Mouse (Mus musculus): ENCODE measurements around the gene Kiz. TPM values are rescaled to one million over a fixed set of nuclear protein-coding genes. Genes with fewer than 3 reads are reported as not detected.
A peak's percentile ranks its signal among the peaks of the same experiment; 100 is the strongest.

Kiz gene
- polyA plus RNA-seq, 1 experiment from 2014 or later = 31.6 TPM

DNA sequence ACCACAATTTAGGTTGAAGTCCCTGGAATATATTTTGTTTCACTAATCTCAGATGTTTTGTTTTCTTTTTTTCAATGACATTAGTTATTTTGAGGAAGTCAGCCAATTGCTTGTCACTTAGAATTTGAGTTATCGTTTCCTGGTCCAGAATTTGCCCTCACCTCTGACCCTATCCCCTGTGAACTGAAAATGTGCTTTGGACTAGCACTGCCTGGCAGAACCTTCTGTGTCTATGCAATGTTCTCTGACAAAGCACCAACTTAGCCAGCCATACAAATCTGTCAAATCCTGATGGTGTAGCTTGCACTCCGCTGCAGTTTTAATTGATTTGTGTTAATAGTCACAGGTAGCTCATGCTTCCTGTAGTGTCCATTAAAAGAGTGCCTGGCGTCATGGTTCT, 10.1 kb downstream of the Kiz start:
- no peak for ATAC-seq (ENCODE audit: insufficient read depth)
- TF ChIP-seq CTCF (IDR thresholded peaks at IDR 0.05; ENCODE audit: low read depth) = no peak
- Histone ChIP-seq H3K9ac (no peak overlapping the region), H3K4me3 (ENCODE audit: low read depth, low read length) (no peak overlapping the region), H3K36me3 (ENCODE audit: insufficient read depth) (peaks cover 7% of the 10 kb centered on the region; the same call in 1 of the 2 replicates), H3K4me2 (no peak overlapping the region), H3K4me1 (ENCODE audit: insufficient read depth) (no peaks in the 10 kb centered on the region), H3K9me3 (ENCODE audit: low read depth, low read length) (no peaks in the 10 kb centered on the region), H3K27ac (ENCODE audit: low read depth) (no peak overlapping the region), H3K27me3 (ENCODE audit: insufficient read depth, low read length) (no peaks in the 10 kb centered on the region)
- 63% methylated on average over 3 of the region's 3 CpGs for WGBS
- no peak for DNase-seq

DNA sequence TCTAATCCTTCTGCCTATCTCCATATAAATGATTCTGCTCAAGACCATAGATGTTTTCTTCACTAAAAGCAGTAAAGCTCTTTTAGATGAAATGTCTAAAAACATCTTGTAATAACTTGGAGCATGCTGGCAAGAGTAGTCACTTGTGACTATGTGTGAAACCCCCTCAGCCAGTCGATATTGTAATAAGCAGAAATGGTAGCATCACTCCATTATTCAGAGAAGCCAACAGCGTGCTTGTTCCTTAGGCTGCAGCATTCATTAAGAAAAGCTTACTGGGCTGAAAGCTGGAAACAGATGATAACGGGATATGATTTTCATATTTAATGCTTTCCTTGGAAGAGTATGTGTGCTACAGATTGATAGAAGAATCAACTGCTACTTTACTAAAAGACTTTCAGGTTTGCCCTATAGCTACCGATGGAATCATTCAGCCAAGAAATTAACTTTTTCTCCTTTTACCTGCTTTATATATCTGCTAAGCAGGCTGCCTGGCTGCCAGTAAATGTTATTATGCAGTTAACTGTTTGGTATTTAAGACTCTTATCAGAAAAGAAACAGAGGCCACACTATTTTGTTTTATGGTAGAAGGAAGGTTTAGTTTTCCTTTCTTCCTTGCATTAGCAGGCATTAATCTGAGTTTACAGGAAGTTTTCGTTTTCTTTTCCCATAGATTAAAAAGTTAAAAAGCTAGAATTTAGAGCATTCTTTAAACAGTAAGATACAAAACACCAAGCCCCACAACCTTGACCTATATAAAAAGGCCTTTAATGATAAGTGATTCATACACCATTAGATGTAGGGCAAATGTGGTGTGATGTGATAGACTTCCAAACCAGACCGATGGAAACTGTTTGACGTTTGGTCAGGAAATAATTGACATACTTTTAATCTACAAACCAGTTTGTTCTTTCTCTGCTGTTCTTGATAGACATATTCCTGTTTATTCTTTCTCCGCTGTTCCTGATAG, 15.9 kb downstream of the Kiz start:
- Histone ChIP-seq H3K4me2 (no peak overlapping the region), H3K27me3 (ENCODE audit: insufficient read depth, low read length) (no peaks in the 10 kb centered on the region), H3K9me3 (ENCODE audit: low read depth, low read length) (no peaks in the 10 kb centered on the region), H3K27ac (ENCODE audit: low read depth) (no peak overlapping the region), H3K36me3 (ENCODE audit: insufficient read depth) (0 out of 2 replicates have a peak, but pooled peaks cover 3% of the 10 kb centered on the region), H3K9ac (no peak overlapping the region), H3K4me3 (ENCODE audit: low read depth, low read length) (no peak overlapping the region), H3K4me1 (ENCODE audit: insufficient read depth) (no peaks in the 10 kb centered on the region)
- ATAC-seq (ENCODE audit: insufficient read depth) (no peak), DNase-seq (no peak)
- 57% methylated on average over 8 of the region's 8 CpGs for WGBS
- no peak for TF ChIP-seq CTCF (IDR thresholded peaks at IDR 0.05; ENCODE audit: low read depth)

DNA sequence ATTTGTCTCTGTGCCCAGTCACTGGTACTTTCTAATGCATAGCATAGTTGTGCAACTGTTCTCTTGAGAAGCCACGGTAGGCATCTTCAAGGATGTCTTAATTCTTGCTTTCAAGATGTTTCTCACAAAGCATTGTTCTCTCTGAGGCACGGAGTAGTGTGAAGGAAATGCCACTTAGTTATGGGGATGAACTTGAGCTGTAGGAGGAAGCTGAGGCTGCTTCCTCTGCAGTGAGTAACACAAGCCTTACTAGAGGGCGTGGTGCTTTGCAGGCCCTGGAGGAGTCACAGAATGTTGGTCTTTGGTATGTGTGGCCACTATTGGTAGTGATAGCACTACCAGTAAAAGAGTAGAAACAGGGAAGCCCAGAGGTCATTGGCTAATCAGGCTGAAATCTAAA, 17.0 kb downstream of the Kiz start:
- Histone ChIP-seq H3K36me3 (ENCODE audit: insufficient read depth) (0 out of 2 replicates have a peak, but pooled peaks cover 3% of the 10 kb centered on the region), H3K27ac (ENCODE audit: low read depth) (no peak overlapping the region), H3K9ac (no peak overlapping the region), H3K4me1 (ENCODE audit: insufficient read depth) (no peaks in the 10 kb centered on the region), H3K27me3 (ENCODE audit: insufficient read depth, low read length) (no peaks in the 10 kb centered on the region), H3K4me3 (ENCODE audit: low read depth, low read length) (no peak overlapping the region), H3K9me3 (ENCODE audit: low read depth, low read length) (no peaks in the 10 kb centered on the region), H3K4me2 (no peak overlapping the region)
- 73% methylated on average over 3 of the region's 3 CpGs for WGBS
- DNase-seq (peak; percentile 12), ATAC-seq (ENCODE audit: insufficient read depth) (0 out of 2 replicates have a peak, but pooled peaks have one; percentile 47)
- TF ChIP-seq CTCF (IDR thresholded peaks at IDR 0.05; ENCODE audit: low read depth) = no peak

DNA sequence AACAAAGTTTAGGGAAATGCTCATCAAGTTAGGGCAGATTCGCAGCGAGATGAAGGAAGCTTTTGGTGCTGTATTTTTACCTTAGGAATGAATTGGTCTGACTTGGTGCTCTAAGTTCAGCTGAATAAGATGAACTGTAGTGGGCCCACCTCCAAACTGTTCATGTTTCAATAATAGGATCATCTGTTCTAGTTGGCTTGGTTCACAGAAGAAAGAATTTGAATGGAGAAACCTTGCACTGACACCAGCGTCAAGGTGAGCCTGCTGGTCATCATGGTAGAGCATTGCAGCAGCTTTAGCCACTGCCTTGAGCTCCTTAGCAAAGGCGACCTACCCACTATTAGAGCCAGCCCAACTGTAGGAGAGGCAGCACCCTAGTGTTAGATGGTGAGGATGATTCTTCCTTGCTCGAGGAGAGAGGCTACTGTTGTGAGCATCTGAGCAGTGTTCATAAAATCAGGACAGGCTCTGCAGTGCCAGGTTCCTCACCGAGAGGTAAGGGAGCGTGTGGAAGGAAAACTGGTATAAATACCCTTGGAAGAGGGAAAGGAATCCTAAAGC, 18.3 kb downstream of the Kiz start:
- WGBS = 88% methylated on average over 7 of the region's 7 CpGs

DNA sequence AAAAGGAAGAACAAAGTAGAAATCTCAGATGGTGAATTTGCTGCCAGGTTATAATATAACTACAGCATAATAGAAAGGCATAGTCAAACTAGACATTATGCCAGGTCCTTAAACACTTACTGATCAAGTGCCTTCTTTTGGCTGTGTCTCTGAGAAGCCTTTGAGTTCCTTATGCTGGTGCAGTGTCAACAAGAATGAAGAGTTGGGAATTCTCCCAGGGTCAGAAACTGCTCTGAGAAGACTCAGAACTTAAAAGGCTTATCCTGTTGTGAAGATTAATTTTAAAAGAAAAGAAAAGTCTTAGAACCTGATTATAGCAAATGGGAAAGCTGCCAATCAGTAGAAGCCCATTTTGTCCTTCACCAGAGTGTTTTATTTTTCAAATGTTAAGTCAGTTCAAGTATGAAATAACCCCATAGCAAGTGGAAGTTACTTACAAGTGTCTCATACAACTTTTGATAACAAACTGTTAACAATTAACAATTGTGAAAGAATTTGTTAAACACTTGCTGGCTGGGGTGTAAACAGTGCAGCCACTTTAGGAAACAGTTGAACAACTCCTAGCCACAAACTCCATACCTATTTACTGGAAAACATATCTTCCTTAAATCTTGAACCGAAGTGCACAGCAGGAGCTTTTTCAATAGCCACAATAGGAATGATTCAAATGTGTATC, 21.9 kb downstream of the Kiz start:
- no peak overlapping the region for H3K4me3 ChIP-seq (ENCODE audit: low read depth, low read length)
- no peaks in the 10 kb centered on the region for H3K27me3 ChIP-seq (ENCODE audit: insufficient read depth, low read length)
- H3K4me1 ChIP-seq (ENCODE audit: insufficient read depth) = no peaks in the 10 kb centered on the region
- H3K9me3 ChIP-seq (ENCODE audit: low read depth, low read length) = no peaks in the 10 kb centered on the region
- 80% methylated on average over 1 of the region's 1 CpGs for WGBS
- DNase-seq (peak; percentile 12), ATAC-seq (ENCODE audit: insufficient read depth) (no peak)
- H3K4me2 ChIP-seq = no peak overlapping the region
- no peak for TF ChIP-seq CTCF (IDR thresholded peaks at IDR 0.05; ENCODE audit: low read depth)
- no peak overlapping the region for H3K9ac ChIP-seq
- H3K36me3 ChIP-seq (ENCODE audit: insufficient read depth) = no peaks in the 10 kb centered on the region
- no peak overlapping the region for H3K27ac ChIP-seq (ENCODE audit: low read depth)

More for the DNA sequence above, 18.3 kb downstream of the Kiz start:
- ATAC-seq (ENCODE audit: insufficient read depth) (no peak), DNase-seq (no peak)
- H3K4me2 ChIP-seq = no peak overlapping the region
- no peaks in the 10 kb centered on the region for H3K27me3 ChIP-seq (ENCODE audit: insufficient read depth, low read length)
- H3K27ac ChIP-seq (ENCODE audit: low read depth) = no peak overlapping the region
- no peak overlapping the region for H3K4me3 ChIP-seq (ENCODE audit: low read depth, low read length)
- H3K36me3 ChIP-seq (ENCODE audit: insufficient read depth) = 0 out of 2 replicates have a peak, but pooled peaks cover 3% of the 10 kb centered on the region
- H3K9me3 ChIP-seq (ENCODE audit: low read depth, low read length) = no peaks in the 10 kb centered on the region
- H3K4me1 ChIP-seq (ENCODE audit: insufficient read depth) = no peaks in the 10 kb centered on the region
- H3K9ac ChIP-seq = no peak overlapping the region
- no peak for TF ChIP-seq CTCF (IDR thresholded peaks at IDR 0.05; ENCODE audit: low read depth)

DNA sequence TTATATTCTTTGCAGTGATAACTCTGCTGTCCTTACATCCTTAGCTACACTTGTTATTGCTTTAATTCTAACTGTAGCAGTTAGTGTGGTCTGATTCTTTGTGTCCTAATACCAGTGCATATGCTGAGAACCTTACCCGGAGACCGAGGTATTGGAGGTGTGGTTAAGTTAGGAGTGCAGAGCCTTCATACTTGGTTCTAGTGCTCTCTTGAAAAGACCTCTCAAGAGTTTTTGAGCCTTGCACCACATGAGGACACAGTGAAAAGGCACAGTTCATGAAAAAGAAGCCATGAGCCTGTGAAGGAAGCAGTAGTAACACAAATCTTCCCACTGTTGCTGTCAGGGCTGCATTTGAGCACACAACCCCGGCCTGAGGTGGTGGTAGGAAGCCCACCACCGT, 26.0 kb downstream of the Kiz start:
- H3K27me3 ChIP-seq (ENCODE audit: insufficient read depth, low read length) = no peaks in the 10 kb centered on the region
- WGBS = 92% methylated on average over 4 of the region's 4 CpGs
- H3K36me3 ChIP-seq (ENCODE audit: insufficient read depth) = no peaks in the 10 kb centered on the region
- ATAC-seq (ENCODE audit: insufficient read depth) (no peak), DNase-seq (no peak)
- no peak overlapping the region for H3K9ac ChIP-seq
- no peak for TF ChIP-seq CTCF (IDR thresholded peaks at IDR 0.05; ENCODE audit: low read depth)
- H3K4me3 ChIP-seq (ENCODE audit: low read depth, low read length) = no peak overlapping the region
- no peaks in the 10 kb centered on the region for H3K4me1 ChIP-seq (ENCODE audit: insufficient read depth)
- H3K4me2 ChIP-seq = no peak overlapping the region
- no peak overlapping the region for H3K27ac ChIP-seq (ENCODE audit: low read depth)
- H3K9me3 ChIP-seq (ENCODE audit: low read depth, low read length) = no peaks in the 10 kb centered on the region
